Mouse (Mus musculus) testis, adult 2 months (tissue): Measurements from ENCODE around the gene Maats1.

Source experiments
- CTCF ChIP-seq: fragments of 200-500 bp; IDR thresholded peaks from 2 replicates; pipeline ENCODE4 v1.5.1; 2012; ENCODE audit warnings: low read depth, mild to moderate bottlenecking, inconsistent platforms, low read length, moderate library complexity; ENCODE audit not compliant: control insufficient read depth, insufficient read depth, insufficient replicate concordance
- POLR2A ChIP-seq: fragments of 200-500 bp; IDR thresholded peaks from 2 replicates; pipeline ENCODE4 v1.6.1; 2012; ENCODE audit warnings: low read depth, mild to moderate bottlenecking, inconsistent platforms, low read length, moderate library complexity; ENCODE audit not compliant: control insufficient read depth

- TF ChIP-seq CTCF (no peak), POLR2A (no peak)
These were observed 36.6 kb upstream of the Maats1 start for GRCm38 (mm10) chr16:38378591-38378990.
